Mouse (Mus musculus): ENCODE measurements at regions not wholly inside any gene's neighbourhood (a gene's known extent, or its start where the extent isn't known, plus 50 kb on each side); places are given as distances from the start of the nearest gene placed in this dataset.

GRCm38 (mm10) chr10:39316533-39316932, 52.1 kb upstream of the Fyn start:
- no peak for TF ChIP-seq EP300 (optimal IDR thresholded peaks at IDR 0.05)
- no peak for TF ChIP-seq CTCF (IDR thresholded peaks at IDR 0.05; ENCODE audit: low read depth)
